Mouse (Mus musculus) liver, embryonic 15.5 days (tissue): ENCODE results near the gene Lnp1. TPM values are rescaled to one million over a fixed set of nuclear protein-coding genes. Genes with fewer than 3 reads are reported as not detected.

Experiments used
- ATAC-seq: fragments of 200-750 bp; cut with Nextera tagmentation; 2 replicates; pipeline ENCODE4 v1.8.0; 2017; ENCODE audit warnings: moderate number of reproducible peaks, mild to moderate bottlenecking, moderate library complexity; ENCODE audit not compliant: insufficient read depth
- H3K27ac ChIP-seq: fragments of 300-500 bp; sonication (generic); replicated peaks from 2 replicates; pipeline ENCODE4 v1.5.1; 2015; ENCODE audit warnings: mild to moderate bottlenecking, inconsistent platforms
- H3K27me3 ChIP-seq: fragments of 300-500 bp; sonication (generic); 2 replicates; pipeline ENCODE4 v1.6.1; 2015; ENCODE audit warnings: mild to moderate bottlenecking, inconsistent platforms
- H3K36me3 ChIP-seq: fragments of 300-500 bp; sonication (generic); replicated peaks from 2 replicates; pipeline ENCODE4 v1.6.1; 2015; ENCODE audit warnings: moderate library complexity, mild to moderate bottlenecking, inconsistent platforms
- H3K4me1 ChIP-seq: fragments of 300-500 bp; sonication (generic); replicated peaks from 2 replicates; pipeline ENCODE4 v1.6.1; 2015; ENCODE audit warnings: inconsistent platforms
- H3K4me2 ChIP-seq: fragments of 300-500 bp; sonication (generic); 2 replicates; pipeline ENCODE4 v1.6.1; 2015; ENCODE audit warnings: moderate library complexity, mild to moderate bottlenecking, inconsistent platforms
- H3K4me3 ChIP-seq: fragments of 300-500 bp; sonication (generic); replicated peaks from 2 replicates; pipeline ENCODE4 v1.5.1; 2015; ENCODE audit warnings: mild to moderate bottlenecking, inconsistent platforms
- H3K9ac ChIP-seq: fragments of 300-500 bp; sonication (generic); 2 replicates; pipeline ENCODE4 v1.6.1; 2015; ENCODE audit warnings: moderate library complexity, mild to moderate bottlenecking, inconsistent platforms
- H3K9me3 ChIP-seq: fragments of 300-500 bp; sonication (generic); replicated peaks from 2 replicates; pipeline ENCODE4 v1.6.1; 2016; ENCODE audit warnings: inconsistent platforms
- WGBS: fragments of 180-500 bp; shearing (Covaris S2); methylation state at CpG from one replicate; pipeline ENCODE4 v1.1.7; 2015; ENCODE audit warnings: mixed read lengths; ENCODE audit not compliant: insufficient replicate concordance; 5-methylcytosine and 5-hydroxymethylcytosine counted together
- polyA plus RNA-seq: library from polyadenylated mRNA; unstranded; fragments of >200 nt; fragmentation: Nextera tagmentation; extraction: Ambion mirVana; gene quantifications from 2 replicates; pipeline ENCODE4 v1.2.1, GENCODE M21; 2015

Lnp1 gene
- polyA plus RNA-seq, 1 experiment from 2014 or later: not detected

DNA sequence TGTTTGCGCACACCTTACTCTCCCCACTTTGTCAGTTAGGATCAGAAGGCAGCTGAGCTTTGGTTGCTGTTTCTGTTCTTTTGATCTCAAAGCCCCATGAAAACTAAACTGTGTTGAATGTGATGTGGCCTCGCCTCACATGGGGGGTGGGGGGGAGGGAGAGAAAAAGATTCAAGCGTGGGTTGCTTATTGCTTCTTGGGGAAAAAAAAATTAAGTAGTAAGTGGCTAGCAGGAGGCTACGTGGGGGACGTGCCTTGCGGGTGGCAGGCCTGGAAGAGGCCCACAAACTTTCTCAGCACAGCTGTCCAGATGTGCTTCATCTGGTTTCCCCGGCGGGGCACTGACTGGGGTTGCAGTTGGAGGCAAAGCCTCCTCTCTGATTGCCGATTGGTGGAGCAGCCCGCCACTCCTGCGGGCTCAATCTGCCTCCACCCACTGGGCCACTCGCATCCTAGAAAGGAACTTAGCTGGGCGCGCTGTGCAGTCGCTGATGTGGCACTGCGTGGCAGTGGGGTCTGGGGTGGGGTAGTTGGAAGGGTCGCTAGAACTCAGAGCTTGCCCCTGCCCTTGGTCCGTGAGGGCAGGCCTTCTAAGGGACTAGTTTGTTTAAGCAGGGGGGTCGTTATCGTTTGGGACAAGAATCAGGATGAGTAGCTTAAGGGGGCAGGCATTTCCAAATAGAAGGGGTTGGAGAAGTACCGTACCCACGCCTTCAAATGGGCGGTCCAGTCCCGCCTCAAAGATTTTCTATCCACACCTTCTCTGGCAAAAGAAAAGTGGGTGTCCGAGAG is 41.8 kb downstream of the Lnp1 start, which contains the start of gene Tmem45a:
Tmem45a (minus strand) TSS at position 343 of the 792 bp plus-strand sequence.
- WGBS: 4% methylated on average over 25 of the region's 25 CpGs
- H3K4me2 ChIP-seq: peak within 1 kb of the TSS; percentile 66
- no peaks in the 10 kb centered on the region for H3K9me3 ChIP-seq
- peak within 1 kb of the TSS; percentile 44 for H3K4me3 ChIP-seq
- ATAC-seq: peak; percentile 64
- no peak within 1 kb of the TSS for H3K9ac ChIP-seq
- H3K4me1 ChIP-seq: peaks cover 6% of the 10 kb centered on the region; the same call in 1 of the 2 replicates
- H3K27ac ChIP-seq: no peak within 1 kb of the TSS
- no peaks in the 10 kb centered on the region for H3K27me3 ChIP-seq
- H3K36me3 ChIP-seq: no peaks in the 10 kb centered on the region

DNA sequence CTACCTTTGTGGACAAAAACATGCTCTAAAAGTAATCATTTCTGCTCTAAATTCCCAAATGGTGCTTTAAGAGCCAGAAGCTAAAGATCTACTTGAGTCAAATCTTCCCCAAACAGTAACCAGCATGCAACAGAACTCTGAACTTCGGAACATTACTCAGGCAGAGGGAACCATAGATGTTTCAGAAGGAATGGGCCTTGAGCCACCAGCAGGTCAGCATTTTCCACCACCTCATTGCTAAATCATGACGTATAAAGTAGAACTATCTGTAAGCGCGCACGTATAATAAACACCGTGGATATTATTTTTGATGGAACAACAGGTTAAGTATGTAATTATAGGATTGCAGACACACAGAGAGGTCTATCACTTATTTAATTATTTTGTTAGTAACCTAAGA is 43.0 kb downstream of the Lnp1 start:
- H3K36me3 ChIP-seq: no peaks in the 10 kb centered on the region
- no peak overlapping the region for H3K9ac ChIP-seq
- H3K27me3 ChIP-seq: no peaks in the 10 kb centered on the region
- no peak overlapping the region for H3K4me2 ChIP-seq
- no peak for ATAC-seq
- peaks cover 6% of the 10 kb centered on the region; the same call in 1 of the 2 replicates for H3K4me1 ChIP-seq
- no peaks in the 10 kb centered on the region for H3K9me3 ChIP-seq
- H3K4me3 ChIP-seq: no peak overlapping the region
- WGBS: 84% methylated on average over 6 of the region's 6 CpGs
- no peak overlapping the region for H3K27ac ChIP-seq

DNA sequence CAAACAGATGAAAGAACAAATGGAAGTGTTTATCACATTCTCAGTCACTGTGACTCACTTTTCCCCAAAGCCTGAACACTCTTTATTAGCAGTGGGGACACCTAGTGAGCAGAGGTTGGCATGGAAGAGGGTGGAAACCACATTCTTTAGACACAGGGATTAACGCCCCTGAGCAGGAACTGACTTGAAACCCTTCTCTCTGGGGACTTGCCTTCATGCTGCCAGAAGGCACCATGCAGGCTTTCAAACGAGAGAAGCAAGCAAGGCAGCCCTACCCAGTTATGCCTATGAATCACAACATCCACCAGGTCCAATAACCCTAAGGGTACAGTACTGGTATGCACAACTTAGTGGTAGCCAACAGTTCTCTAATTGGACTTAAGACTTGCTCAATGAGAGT is 54.5 kb downstream of the Lnp1 start:
- ATAC-seq: no peak

DNA sequence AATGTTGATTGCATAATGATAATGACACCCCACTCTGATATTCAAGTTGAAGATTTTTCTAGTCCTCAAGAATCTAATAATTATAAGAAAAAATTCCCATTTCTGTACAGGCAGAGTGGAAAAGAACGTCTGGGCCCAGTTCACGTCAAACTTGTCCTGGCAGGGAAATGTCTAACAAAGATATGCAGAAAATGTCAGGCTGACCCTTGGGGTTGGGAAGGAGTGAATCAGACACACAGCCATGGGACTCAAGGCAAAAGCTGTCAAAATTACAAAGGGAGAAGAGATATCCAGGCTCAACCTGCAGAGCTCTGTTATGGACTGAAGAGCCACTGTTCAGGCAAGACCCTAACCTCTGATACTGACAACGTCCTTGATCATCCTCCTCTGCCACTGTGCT is 57.4 kb downstream of the Lnp1 start:
- H3K4me1 ChIP-seq: no peaks in the 10 kb centered on the region
- WGBS: 56% methylated on average over 3 of the region's 3 CpGs
- H3K27me3 ChIP-seq: no peaks in the 10 kb centered on the region
- no peak for ATAC-seq
- H3K4me3 ChIP-seq: no peak overlapping the region
- no peak overlapping the region for H3K27ac ChIP-seq
- no peaks in the 10 kb centered on the region for H3K36me3 ChIP-seq
- H3K9me3 ChIP-seq: no peaks in the 10 kb centered on the region
- no peak overlapping the region for H3K4me2 ChIP-seq
- H3K9ac ChIP-seq: no peak overlapping the region

More for the DNA sequence above, 54.5 kb downstream of the Lnp1 start:
- H3K36me3 ChIP-seq: no peaks in the 10 kb centered on the region
- no peak overlapping the region for H3K4me3 ChIP-seq
- no peaks in the 10 kb centered on the region for H3K27me3 ChIP-seq
- no peak overlapping the region for H3K4me2 ChIP-seq
- H3K9ac ChIP-seq: no peak overlapping the region
- no peaks in the 10 kb centered on the region for H3K4me1 ChIP-seq
- H3K9me3 ChIP-seq: no peaks in the 10 kb centered on the region
- WGBS: 30% methylated on average over 2 of the region's 2 CpGs
- H3K27ac ChIP-seq: no peak overlapping the region

DNA sequence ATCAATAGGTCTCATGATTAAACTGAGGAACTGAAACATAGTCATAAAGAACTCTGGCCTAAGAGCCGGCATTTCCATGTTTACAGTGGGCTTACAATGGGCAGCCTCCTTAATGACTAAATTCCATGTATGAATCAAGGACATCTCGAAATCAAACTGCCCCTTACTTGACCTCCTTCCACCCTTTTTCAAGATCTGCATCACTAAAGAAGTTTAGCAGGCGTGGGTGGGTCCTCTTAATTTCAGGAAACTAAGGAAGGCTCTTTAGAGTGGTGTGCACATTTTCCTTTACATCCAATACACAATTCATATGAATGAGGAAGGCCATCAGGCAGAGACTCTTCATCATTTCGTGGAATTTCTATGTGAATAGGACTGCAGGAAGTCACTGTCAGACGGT is 59.5 kb downstream of the Lnp1 start:
- Histone ChIP-seq H3K27ac (no peak overlapping the region), H3K4me3 (no peak overlapping the region), H3K4me2 (no peak overlapping the region), H3K9me3 (no peaks in the 10 kb centered on the region), H3K4me1 (no peaks in the 10 kb centered on the region), H3K9ac (no peak overlapping the region), H3K36me3 (no peaks in the 10 kb centered on the region), H3K27me3 (no peaks in the 10 kb centered on the region)
- WGBS: 55% methylated on average over 5 of the region's 5 CpGs
- ATAC-seq: no peak

DNA sequence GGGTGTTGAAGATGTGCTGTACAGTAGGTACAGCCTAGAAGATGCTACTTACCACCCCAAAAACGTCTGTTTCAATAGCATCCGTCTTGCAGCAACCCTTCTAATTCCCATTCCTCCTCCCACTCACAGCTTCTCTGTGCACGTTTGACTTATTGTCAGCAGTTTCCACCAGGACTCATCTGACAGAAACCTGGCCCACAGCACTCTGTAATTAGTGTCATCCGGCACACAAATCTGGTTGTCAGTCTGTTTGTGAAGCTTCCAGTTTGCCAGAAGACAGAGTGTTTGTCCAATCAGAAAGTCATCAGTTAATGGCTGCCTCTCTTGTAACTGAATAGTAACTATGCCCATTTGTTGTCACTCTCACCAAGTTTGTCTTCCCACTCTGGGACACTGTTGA is 60.3 kb downstream of the Lnp1 start:
- Histone ChIP-seq H3K27me3 (no peaks in the 10 kb centered on the region), H3K4me3 (no peak overlapping the region), H3K9me3 (no peaks in the 10 kb centered on the region), H3K4me1 (no peaks in the 10 kb centered on the region), H3K9ac (no peak overlapping the region), H3K36me3 (no peaks in the 10 kb centered on the region), H3K4me2 (no peak overlapping the region), H3K27ac (no peak overlapping the region)
- ATAC-seq: no peak
- 54% methylated on average over 4 of the region's 4 CpGs for WGBS

Other genes starting within 250 kb of the Lnp1 start
- gene Tfg, start 210.6 kb downstream of the Lnp1 start, polyA plus RNA-seq: 68.9 and 69.3 TPM in 2 replicates
- 0.03 TPM in 1 of 2 replicates, not detected in the other for gene Adgrg7, start 132.2 kb downstream of the Lnp1 start, polyA plus RNA-seq
- 1.1 and 1.6 TPM in 2 replicates for gene Tmem45a, start 41.9 kb downstream of the Lnp1 start, polyA plus RNA-seq
- 0.15 and 0.16 TPM in 2 replicates for gene Tmem45a2, start 143.3 kb upstream of the Lnp1 start, polyA plus RNA-seq
- gene Tomm70a, start 193.6 kb upstream of the Lnp1 start, polyA plus RNA-seq: 22.0 and 22.8 TPM in 2 replicates
- 39.5 and 44.5 TPM in 2 replicates for gene Nit2, start 239.3 kb upstream of the Lnp1 start, polyA plus RNA-seq